Mouse (Mus musculus) B cell, adult 2 months (primary cell): ENCODE data around the gene Clnk.
A peak's percentile ranks its signal among the peaks of the same experiment; 100 is the strongest.

ENCODE experiments used
- DNase-seq, 2 experiments: peaks; one replicate each; pipeline ENCODE4 v3.0.0; 2022

Clnk gene

DNA sequence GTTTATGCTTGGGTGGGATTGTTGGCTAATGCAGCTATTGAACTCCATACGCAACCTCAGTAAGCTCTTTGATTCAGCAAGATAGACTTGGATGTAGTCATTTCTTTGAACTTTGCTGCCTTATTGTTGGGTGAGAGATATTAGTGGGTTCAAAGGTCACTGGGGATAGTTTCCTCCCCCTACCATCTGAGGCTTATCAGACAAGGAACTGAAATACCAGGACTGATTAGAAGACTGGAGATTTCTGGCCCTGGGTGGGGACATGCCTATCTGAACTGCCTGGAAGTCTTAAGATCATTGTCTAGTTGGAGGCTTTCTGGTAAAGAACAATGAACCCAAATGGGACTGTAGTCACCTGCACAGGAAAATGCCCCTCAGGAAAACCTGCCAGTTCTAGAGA, 26.4 kb downstream of the Clnk start:
- no peak for DNase-seq

DNA sequence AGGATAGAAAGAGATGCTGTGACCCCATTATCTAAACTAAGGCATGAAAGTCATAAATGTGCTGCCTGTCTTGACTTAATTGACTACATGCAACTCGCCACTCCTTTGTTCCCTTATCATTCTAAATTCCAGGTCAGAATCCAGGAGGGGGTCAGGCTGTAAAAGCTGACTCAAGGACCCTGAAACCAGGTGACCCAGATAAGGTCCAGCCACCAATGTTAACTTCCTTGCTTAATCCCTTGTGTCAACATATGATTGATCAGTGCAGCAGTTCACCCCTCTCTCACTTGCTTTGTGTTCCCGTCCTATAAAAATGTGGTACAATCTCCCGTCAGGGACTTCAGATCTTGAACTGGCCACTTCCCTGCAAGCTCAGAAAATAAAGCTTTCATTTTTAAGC, 31.1 kb downstream of the Clnk start:
- no peak for DNase-seq

DNA sequence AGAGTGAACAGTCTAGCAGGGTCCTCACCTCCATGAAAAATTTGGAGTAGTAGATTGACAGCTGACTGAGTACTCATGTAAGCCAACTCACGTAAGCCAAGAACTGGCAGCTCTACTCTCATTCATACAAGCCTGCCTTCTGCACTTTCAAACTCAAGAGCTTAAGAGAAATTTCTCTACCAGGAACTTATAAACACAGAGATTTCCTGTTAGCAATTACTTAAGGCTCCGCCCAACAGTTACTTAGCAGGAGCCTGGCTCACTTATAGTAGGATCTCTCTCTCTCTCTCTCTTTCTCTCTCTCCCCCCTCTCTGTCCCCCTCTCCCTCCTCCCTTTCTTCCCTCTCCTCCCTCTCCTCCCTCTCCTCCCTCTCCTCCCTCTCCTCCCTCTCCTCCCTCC, 32.3 kb downstream of the Clnk start:
- no peak for DNase-seq

DNA sequence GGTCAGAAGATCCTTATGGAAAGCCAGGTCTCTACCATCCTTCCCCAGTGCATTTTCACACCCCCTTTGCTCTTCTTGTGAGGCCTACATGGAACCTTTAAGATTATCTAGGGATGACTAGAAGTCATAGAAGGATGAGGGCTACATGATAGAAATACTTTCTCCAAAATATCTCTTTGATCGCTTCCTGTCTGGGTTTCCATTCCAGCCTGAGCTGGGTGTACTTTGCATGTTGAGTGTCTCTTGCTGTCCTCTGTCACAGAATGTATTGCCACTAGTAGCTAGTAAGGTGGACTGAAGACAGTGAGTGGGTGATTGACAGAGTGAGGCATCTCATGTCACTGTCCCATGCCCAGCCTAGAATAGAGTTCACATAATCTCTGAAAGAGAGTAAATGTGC, 36.6 kb downstream of the Clnk start:
- no peak for DNase-seq

DNA sequence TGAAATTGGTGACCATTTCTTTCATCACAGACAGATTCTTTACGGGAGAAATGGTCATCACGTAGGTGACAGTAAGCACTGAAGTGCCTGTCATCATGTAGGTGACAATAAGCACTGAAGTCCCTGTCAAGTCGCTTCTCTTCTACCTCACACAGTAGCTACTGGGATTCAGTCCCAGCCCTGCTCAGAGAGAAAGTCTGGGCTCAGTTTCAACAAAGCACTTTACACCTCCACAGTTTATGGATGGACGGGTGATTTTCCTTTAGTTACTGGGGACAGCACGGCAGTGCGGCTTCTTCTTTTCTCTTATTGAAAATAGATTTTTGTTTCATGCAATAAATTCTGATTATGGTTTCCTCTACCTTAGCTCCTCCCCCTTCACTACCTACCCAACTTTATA, 49.3 kb downstream of the Clnk start:
- DNase-seq = no peak

DNA sequence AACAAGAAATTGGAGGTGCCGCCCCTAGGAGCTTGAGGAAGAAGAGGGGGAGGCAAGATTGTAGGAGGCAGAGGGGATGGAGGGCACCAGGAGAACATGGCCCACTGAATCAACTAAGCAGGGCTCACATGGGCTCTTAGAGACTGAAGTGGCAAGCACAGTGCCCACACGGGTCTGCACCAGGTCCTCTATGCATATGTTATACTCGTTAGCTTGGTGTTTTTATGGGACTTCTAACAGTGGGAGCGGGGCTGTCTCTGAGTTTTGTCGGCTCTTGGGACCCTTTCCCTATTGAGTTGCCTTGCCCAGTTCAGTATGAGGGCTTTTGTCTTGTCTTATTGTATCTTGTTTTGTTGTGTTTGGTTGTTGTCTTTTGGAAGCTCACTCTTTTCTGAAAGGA, 50.0 kb downstream of the Clnk start:
- no peak for DNase-seq

DNA sequence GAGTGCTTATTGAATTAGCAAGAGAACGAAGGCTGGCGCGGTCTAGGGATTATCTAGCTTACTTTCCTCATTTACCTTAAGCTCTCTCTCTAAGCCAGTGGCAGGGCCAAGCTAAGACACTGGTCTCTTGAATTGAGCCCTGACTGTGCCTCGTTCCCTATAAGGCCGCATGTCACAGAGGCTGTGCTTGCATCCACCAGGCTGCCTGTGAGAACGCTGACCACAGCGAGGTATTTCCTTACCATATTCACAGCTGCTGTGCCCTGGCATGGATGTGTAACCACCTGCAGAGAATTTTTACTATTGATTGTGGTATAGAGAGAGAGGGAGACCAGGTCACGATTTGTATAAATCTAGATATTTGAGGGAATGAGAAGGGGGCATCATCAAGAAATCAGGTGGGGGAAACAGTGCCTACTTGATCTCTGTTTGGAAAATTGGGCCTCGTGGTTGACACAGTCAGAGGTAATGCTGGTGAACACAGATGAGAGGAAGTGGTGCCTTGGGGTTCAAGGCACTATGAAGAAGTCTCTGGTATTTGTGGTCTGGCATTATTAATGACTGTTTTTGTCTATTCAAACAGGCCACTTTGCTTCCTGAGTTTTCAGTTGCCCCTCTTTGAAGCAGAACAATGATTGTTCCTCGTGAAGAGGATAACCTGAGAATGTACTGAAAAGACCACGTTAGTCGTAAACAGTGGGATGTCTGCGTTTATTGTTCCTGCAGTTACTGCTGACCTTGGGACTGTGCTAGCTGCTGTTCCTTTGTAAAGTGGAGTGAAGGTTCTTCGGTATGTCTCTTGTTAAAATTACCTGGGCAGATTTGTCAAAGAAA, 52.3 kb downstream of the Clnk start:
- DNase-seq = no peak

DNA sequence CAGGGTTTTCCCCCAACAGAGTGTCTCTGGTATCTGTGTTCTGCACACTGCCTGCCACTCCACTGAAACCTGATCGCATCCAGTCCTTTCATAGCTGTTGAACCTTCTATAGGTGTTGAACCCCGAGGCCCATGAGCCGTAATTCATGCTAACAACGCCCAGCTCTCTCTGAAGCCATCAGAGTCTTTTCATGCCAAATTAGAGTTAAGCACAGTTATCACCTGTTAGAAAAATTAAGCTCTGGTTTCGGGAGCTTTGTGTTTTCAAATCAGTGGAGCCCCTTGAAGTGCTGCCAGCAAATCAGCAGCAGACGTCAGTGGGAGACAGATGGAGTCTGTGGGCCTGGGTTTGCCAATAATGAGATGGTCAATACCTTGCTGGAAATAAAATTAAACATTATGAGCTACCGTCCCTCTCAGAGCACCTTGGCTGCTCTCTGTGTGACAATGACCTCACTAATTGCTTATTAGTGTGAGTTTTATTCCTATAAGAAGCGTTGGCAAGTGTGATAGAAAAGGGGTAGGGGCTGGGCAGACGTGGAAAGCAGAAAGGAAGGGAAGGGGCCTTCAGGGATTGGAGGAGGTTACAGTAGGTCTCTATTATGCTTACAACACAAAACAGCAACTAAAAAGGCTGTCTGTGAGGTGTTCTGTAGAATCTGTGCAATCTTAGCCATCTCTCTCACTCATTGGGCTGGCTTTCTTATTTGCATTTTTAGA, 63.1 kb downstream of the Clnk start:
- no peak for DNase-seq

DNA sequence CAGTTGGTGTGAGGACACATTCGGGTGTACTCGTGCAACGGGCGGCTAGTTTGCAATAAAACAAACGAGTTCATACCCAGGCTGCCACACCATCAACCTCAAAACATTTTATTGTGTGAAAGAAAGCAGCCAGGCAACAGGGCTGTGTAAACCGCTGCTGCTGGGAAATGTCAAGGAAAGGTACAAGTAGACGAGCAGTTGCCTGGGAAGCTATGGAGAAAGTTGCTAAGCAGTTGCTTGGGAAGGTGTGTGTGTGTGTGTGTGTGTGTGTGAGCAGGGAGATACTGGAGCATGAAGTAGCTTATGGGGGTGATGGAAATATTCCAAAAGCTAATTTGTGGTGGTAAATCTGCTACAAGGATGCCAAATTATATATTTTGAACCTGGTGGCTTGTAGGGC, 63.7 kb downstream of the Clnk start:
- no peak for DNase-seq

DNA sequence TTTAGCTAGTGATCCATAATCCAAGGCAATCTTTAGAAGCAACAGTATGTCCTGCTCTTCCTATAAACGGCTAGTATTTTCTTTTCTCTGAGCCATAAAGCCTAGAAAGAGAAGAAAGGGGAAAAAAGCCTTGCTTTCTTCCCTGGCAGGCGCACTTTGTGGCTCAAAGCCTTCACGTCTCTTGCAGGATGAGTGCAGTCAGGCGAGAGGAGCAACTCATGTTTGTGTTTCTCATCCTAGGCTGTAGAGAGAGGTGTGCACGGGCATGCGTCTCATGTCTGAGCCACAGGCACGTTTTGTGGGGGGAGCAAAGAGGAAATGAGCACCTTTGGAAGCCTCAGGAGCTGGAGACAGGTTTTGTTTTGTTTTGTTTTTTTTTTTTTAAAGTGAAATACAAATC, 64.2 kb downstream of the Clnk start:
- DNase-seq = no peak

DNA sequence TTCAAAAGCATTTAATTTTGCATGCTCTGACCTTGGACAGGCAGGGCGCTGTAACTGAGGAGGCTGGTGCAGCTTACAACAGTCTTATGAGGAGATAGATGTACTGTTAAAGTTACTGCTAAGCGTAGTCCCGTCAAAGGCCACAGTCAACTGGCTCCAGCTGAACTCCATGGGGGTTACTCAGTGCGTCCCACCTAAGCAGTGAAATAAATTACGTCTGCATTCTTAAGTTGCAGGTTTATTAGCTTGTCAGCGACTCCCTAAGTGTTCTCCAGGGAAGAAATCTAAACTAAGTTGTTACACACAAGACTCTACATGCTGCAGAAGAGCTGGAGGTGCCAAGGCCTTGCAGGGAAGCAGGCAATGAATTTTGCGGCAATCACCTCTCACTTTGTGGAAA, 77.7 kb downstream of the Clnk start:
- DNase-seq = no peak

DNA sequence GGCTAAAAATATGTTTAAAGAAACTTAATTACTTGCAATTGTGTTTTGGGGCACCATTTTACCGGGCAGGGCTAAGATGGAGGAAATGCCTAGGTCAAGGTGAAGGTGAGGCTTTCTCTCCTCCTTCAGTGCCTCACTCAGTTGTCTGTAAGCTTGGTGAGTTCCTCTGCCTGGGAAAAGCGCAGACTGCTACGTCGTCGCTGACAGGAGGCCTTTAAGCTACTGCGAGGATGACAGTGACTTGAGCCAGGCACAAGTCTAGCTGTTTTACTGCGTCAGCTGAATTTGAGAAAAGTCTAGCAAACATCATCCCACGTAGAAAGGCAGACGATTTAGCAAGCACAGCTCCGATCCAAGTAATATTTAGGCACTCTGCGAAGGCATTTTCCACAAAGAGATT, 81.5 kb downstream of the Clnk start:
- DNase-seq = no peak

DNA sequence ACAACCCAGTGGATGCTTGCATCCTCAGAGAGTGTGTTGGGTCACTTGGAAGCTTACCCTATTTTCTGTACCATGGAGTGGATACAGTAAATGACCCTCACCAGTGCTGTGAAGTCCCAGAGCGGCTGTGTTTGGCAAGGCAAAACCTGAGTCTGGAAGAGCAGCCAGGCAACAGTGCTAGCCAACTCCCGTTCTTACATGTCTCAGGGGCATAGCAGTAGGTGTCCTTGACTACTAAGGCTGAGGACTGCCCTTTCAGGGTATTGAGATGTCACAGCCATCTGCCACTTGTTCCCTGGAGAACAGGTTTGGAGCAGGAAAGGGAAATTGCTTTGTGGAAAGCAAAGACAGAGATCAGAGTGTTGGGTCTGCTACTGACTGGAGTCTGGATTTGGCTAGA, 85.5 kb downstream of the Clnk start:
- DNase-seq = no peak

DNA sequence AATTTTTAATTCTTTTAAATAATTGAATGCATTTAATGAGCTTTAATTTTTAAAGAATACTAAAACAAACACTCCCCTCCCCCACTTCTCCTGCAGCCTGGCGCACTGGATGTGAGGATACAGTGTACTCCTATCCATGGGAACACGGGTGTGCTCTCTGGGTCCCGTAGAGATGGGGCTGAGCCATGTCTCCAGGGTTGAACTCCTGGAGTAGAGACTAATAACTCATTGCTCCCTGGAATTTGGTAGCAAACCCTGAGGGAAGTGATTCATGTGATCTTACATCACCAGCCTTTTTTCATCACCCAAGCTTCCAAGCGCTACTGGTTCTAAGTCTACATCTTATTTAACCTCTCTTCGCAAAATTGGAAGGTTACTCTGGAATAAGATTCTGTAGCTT, 87.8 kb downstream of the Clnk start:
- no peak for DNase-seq

DNA sequence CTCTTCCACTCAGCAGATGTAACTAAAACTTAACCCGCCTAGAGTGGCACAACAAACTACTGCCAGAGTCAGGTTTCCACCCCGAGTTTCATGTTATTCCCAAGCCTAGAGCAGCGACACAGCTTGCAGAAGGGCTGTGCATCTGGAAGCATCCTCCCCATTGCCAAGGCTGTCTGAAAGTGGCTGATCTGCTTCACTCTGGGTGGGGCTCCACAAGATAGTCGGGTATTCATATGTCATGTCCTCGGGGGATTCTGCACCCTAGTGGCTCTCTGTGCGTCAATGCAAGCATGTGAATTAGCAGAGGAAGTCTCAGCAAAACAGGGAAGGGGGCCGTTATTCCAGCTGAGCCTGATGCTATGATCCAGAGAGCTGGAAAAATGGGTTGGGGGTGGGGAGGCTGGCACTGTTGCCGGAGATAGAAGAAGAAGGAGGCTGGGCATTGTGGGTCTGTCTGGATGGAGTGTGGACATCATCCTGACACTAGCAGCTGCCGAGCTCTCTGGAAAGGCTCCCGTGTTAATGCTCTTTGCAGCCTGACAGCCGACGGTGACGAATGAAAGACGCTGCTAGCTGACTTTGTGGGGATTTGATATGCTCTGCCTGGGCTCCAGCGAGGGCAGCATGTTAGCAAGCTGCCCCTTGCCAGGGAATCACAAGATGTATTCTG, 88.6 kb downstream of the Clnk start:
- DNase-seq = no peak

DNA sequence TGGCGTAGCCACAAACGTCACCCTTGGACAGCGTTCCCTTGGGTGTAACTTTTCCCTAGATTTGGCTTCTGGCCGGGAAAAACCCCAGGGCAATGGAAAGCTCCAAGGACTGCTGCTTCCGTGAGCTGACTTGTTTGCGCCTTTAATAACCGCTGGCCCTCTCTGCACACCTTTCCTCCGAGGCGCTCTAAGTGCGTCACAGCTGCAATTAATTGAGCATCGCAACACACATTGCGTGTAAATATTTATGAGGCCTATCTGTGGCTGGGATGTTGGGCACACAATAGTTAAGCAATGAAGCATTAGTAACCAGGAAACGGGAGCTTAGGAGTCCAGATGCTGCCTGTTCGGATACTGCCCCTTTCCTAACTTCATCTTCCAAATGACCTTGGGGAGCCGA, 90.5 kb downstream of the Clnk start:
- no peak for DNase-seq

DNA sequence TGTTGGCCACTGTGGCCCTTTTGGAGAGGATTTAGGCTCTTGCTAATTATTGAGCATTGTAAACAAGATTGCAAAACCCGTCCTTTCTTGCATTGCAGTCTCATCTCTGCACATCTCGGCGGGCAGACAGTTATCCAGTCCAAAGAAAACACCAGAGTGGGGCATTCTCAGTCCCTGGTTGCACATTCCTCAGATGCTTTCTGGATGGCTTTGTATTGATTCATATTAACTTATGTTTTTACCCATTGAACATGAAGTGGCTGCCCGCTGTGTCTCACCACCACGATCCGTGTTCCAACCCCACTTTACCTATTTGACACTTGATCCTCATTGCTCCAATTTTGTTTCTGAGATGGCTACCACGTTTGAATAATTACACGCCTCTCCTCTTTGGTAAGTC, 90.9 kb downstream of the Clnk start:
- DNase-seq = no peak

DNA sequence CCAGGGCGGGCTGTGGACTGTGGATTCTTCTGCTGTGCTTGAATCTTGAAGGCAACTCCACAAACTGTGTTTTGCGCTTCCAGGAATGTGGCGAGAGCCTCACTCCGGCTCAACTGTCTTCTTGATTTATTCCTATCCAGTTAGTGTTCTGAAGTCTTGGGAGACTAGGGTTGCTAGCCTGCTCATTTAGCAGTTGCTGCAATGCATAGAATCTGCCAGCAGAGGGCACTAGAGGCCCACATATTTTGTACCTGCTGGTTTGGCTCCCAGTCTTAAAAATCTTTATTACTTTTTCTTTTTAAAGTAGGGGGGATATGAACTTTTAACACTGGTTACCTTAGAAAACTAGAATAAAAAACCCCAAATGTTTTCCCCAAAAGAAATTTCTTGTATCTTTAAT, 94.8 kb downstream of the Clnk start:
- DNase-seq = peak; percentile 78 to 80

DNA sequence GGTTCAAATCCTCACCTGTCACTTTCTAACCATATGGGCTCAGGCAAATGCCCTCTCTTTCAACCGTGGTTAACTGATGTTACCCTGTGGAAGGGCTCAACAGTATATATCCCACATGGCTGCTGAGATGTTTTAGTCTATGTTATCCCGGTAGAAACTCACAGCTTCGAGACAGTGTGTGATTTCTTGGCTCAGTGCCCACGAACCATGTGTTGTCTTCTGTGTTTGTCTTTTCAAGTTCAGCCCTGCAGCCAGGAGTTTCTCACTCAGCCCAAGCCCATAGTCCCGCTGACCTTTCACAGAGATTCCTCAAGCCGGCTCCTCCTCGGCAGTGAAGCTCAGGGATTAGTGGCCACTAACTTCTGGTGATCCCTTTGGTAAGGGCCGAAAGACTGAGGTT, 96.0 kb downstream of the Clnk start:
- no peak for DNase-seq

DNA sequence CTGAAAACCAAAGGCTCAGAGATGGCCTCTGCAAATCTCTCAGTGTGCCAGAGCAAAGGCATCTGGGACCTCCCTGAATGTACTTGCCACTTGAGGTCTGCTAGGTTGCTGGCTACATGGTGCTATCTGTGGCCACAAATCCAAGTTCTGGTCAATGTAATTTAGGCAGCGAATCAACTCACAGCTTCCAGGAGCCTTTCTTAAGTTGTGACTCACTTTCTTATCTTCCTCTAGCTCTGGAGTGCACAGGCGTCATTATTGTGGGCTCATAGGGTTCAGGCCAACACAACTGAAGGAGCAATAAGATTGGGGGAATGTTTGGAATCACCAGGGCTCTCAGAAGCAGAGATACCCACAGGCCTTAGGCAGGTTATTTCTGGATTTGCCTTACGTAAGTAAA, 96.6 kb downstream of the Clnk start:
- no peak for DNase-seq

DNA sequence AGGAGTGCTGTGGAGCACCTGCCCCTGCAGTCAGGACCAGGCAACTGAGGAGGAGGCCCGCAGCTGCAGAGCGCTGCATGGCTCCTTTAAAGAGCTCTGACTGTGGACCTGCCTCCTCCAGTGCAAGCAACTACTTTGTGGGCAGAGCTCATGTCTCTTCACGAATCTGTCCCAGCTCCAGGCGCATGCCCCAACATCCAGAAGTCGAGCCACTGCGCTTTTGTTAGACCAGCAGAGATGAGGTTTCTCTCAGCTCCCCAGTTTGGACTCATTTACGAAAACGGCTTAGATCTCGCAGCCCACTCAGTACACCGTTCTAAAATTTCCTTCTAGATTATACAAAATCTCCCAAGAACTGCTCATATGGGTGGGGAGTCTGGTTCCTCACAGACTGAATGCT, 101.1 kb downstream of the Clnk start:
- DNase-seq = no peak

DNA sequence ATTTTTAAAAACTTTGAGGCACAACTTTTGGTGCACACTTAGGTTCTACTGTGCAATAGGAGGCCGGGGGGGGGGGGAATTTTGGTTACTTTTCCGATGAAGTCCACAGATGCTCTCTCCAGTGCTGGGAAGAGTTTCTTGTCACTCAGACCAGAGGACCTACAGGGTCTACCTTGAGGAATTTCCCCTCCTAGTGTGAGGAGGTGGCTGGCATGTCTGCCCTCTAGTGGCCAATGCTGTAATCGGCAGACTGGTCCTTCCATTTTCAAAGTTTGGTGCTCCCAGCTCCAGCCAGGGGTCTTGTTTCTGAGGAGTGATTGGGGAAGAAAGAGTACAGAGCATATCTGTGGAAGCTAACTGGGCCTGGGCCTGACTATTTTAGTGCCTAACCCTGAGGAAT, 121.7 kb downstream of the Clnk start:
- DNase-seq = peak; percentile 28 to 35

DNA sequence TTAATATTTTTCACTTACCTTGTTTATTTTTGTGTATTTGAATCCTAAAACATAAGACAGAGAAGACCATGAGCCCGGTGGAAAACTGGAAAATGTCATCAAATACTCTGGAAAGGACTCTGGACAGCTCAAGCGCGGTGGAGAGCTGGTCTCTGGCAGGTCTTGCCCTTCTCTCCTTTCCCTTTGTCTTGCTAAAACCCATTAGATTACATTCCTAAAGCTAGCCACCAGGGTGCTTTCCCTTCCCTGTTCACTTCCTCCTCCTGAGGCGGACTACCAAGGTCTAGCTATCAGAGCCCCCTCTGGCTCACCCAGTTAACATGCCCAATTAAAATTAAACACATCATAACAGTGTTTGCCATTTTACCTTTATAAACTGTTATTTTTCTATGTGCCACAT, 123.9 kb downstream of the Clnk start:
- DNase-seq = no peak

DNA sequence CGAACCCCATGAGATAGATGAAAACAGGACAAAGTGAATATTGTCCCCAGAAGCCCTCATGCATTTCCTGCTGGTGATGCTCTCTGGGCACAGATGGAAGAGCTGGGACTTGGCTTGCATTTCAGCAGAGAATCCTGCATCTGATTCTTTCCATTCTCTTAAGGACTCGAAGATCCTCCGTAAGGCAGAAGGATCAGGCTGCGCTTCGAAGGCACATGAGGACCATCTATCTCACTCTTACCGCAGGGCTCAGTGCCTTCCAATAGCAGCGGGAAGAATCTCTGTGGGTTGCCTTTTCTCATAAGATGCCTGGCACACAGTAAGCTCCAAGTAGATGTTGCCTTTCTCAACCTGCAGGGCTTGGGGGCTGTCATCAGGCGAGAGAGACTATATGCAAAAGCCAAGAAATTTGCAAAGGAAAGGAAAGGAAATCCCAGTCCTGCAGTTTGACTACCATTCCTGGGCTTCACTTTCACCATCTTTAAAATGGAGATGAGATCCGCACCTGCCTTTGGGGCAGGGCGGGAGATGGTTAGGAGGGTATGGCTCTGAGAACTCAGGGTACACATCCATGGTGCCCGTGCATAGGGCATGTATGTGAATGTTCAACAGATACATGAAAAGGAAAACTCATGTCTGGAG, 167.6 kb downstream of the Clnk start:
- DNase-seq = no peak
